Mouse (Mus musculus) 3134 (cell line): ENCODE data around the gene Actr5.

Source experiments
- DNase-seq: peaks from one replicate; pipeline ENCODE4 v3.0.0-alpha.2; 2011; ENCODE audit warnings: low spot score; ENCODE audit not compliant: insufficient read length; ENCODE audit errors: extremely low read depth

Actr5 gene

DNA sequence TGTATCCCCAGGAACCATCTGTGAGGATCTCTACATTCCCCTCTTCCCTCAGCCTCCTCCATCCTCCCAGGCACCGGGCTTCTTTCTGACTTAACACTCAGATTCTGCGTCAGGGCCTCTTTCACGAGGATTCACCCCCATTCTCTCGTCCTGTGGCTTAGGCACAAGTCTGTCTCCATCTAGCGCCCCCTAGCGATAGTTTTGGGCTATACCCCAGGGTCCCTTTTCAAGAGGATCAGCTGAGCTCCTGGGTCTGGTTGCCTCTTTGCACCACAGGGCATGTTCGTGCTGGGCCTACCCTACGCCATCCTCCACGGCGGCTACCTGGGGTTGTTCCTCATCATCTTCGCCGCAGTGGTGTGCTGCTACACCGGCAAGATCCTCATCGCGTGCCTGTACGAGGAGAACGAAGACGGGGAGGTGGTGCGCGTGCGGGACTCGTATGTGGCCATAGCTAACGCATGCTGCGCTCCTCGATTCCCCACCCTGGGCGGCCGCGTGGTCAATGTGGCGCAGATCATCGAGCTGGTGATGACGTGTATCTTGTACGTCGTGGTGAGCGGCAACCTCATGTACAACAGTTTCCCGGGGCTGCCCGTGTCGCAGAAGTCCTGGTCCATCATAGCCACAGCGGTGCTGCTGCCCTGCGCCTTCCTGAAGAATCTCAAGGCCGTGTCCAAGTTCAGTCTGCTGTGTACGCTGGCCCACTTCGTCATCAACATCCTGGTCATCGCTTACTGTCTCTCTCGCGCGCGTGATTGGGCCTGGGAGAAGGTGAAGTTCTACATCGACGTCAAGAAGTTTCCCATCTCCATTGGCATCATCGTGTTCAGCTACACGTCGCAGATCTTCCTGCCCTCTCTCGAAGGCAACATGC is 10.9 kb upstream of the Actr5 start:
- DNase-seq, result no peak

DNA sequence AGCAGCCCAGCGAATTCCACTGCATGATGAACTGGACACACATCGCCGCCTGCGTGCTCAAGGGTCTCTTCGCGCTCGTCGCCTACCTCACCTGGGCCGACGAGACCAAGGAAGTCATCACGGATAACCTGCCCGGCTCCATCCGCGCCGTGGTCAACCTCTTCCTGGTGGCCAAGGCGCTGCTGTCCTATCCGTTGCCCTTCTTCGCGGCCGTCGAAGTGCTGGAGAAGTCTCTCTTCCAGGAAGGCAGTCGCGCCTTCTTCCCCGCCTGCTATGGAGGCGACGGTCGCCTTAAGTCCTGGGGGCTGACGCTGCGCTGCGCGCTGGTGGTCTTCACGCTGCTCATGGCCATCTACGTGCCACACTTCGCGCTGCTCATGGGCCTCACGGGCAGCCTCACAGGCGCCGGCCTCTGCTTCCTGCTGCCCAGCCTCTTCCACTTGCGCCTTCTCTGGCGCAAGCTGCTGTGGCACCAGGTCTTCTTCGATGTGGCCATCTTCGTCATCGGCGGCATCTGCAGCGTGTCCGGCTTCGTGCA is 10.2 kb upstream of the Actr5 start:
- no peak for DNase-seq

DNA sequence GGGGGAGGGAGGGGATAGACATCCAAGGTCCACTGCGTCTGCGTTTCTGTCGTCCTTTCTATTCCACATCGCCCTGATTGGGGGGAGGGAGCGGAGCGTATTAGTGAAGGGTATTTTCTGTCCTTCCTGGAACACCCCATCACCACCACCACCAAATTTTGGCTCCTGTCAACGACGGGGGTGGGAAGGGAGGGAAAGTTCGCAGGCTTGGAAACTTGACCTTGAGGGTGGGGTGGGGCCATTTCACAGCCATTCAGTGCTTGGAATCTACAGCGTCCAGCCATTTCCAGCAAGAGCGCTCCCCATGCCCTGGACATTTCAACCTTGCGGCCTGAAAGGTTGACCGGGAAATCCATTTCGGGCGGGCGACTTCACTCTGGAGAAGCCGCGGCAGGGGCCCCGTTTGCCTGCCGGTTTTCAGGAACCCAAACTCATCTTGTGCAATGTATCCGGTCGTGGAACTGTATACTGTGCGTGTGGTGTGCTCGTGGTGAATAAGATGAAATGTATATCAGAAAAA is 9.5 kb upstream of the Actr5 start:
- DNase-seq, result no peak

DNA sequence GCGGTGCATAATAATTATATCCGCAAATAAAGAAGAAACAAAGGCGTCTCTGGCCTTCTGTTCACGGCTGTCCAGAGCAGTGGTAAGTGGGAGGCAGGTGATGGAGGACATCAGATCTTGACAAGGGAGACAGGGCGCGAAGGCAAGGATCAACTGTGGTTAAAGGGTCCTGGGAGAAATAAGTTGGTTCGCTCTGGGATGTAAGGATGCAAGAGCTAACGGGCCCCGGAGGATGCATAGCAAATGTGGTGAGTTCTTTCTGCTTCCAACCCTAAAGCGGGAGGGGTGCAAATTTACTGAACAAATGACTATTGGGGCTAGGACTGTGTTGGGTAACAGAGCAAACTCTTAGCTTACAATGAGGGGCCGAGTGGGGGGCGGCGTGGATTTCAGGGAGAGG is 9.0 kb upstream of the Actr5 start:
- DNase-seq, result no peak

DNA sequence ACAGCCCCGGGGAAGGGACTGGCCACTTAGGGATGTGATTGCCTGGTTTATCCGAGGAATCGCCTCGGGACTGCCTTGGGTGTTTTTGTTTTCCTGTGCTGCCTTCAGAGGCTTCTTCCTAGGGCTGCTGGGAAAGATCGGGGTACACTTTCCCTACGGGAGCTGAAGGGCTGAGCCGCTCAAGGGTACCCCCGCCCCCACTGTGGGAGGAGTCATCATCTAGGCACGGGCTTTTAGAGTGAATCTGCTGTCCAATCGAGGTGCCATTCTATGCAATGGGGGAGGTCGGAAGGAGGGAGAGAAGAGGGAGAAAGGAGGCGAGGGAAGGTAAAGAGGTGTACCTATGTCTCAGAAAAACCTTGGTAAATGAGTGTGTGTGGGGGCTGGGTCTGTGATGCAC is 8.4 kb upstream of the Actr5 start:
- no peak for DNase-seq

DNA sequence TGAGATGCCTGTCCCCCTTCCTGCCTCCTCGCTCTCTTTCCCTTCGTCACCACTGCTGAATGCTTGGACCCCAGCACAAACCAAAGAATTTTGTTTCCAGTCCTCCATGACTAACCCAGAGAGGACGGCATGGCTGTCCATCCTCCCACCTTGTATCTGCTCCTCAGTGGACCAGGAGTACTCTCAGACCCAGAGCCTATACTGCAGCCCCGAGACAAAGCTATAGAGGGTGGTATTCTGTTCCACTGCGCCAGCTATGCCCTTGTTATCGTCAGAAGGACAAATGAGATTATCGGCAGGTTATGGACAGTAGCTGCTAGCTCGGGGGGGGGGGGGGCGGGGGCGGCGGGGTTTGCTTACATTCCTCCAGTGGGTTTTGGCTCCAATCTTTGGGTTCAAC is 7.9 kb upstream of the Actr5 start:
- no peak for DNase-seq

DNA sequence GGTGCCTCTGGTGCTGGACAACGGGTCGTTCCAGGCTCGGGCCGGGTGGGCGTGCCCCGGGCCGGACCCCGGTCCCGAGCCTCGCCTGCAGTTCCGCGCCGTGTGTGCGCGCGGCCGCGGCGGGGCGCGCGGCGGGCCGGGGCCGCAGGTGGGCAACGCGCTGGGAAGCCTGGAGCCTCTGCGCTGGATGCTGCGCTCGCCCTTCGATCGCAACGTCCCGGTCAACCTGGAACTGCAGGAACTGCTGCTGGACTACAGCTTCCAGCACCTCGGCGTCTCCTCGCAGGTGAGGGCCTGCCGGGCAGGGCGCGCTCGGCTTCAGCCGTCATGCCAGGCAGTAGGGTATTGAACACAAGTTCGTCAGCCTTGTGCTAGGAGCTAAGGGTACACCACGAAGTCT is 543 bp downstream of the Actr5 start:
- DNase-seq, result peak; percentile 62

DNA sequence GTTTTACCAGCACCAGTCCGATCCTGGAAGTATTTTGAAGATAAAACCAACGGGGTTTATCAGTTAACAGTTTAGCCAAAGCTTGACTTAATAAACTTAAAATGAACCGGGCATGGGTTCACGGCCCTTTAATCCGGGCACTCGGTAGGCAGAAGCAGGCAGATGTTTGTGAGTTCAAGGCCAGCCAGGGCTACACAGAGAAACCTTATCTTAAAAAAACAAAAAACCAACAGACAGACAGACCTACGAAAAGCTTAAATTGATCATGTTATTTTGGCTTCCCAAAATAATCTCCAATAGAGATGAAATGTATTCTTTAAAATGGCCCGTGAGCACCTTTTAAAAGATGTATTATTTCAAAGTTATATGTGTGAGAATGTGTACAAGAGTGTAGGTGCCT is 1.0 kb downstream of the Actr5 start:
- no peak for DNase-seq

DNA sequence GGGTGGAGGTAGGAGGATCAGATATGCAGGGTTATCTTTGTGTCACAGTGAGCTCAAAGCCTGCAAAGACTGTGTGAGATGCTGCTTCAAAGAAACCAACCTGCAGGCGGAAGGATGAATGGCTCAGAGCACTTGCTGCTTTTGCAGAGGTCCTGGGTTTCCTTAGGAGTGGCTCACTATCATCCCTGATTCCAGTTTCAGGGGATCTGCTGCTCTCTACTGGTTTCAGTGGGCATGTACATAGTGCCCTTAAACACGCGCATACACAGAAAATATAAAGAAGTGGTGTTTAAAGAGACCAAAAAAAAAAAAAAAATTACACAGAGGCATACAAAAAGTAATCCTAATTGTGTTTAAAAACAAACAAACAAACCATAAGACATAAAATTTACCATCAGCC is 4.2 kb downstream of the Actr5 start:
- DNase-seq, result no peak

DNA sequence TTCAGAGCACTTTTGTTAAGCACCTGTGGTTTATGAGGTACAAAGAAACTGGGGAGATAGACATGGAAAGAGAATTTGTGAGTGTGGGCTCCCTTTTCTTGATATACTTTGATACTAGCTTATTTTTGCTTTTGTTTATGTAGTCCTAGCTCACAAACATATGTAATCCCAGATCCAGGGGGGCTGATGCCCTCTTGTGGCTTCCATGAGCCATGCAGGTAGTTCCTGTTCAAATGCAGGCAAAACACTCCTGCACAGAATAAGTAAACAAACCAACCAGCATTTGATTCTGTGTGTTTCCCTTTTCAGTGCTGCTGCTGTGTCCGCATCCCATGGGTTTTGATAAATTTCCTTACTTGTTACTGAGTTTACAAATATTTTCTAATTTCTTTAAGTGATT is 4.7 kb downstream of the Actr5 start:
- DNase-seq, result no peak

DNA sequence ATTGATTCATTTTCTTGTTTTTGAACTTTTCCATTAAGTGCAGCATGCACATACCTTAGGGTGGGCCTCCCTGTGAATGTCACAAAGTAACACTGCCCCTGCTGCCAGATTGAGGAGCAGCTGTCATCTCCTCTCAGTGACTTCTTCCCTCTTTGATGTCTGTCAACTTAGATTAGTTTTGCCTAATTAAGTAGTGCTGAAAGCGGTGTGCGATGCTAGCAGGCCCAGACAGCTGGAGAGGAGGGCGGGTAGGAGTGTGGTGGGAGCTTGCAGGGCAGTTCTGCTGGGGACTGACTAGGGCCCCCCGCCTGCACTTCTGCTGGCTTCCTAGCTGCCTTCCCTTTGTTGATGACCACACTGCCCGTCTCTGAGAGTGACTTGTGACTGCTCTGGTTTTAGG is 7.2 kb downstream of the Actr5 start:
- no peak for DNase-seq

DNA sequence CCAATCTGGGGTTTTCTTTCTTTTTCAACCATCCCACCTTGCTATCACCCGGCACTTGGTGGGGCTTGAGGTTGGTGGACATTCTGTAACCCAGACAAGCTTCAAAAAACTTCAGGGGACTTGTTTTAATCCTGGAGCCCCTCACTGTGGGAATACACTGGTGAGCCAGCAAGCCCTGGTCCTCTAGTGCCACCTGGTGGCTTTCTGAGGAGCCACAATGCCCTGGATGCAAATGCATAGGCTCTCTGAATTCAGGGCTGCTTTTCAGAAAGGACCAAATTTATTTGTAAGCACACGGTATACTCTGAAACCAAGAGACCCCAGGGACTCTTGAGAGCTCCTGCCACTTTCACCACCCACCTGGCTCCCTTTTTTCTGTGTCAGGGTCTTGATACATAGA is 17.2 kb downstream of the Actr5 start:
- no peak for DNase-seq

DNA sequence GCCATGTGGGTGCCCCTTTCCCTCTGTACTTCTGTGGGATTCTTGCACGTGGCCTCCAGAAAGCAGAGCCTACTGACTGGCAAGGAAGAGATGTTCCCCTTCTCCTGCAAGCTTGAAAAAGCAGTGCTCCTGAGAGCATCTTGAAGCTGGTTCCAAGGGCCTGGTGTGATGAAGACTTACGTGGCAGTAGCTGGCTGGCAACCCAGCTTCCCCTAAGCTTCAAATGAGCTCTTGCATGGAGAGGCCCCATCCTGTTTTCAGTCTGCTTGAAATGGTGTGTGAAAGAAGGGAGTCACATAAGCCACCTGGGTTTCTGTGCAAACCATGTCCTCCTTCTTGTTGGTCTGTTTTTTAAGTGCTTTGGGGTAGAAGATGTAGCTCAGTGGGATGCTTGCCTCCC is 17.9 kb downstream of the Actr5 start:
- no peak for DNase-seq

DNA sequence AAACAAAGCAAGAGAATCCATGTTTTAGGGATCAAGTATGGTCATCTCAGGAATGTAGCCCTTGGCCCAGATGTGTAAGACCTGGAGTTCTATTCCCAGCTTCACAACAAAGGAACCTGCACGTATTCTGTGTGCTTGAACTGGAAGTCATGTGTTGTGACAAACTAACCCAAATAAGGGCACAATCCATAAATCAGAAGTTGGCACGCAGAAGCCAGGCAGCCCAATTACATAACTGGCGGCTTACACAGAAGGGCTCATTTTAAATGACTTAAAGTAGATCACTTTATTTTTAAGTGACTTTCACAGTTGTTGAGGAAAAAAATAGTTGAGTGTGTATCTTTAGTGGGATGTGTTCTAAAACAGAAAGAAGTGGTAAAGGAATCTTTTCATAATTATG is 19.1 kb downstream of the Actr5 start:
- DNase-seq, result no peak

DNA sequence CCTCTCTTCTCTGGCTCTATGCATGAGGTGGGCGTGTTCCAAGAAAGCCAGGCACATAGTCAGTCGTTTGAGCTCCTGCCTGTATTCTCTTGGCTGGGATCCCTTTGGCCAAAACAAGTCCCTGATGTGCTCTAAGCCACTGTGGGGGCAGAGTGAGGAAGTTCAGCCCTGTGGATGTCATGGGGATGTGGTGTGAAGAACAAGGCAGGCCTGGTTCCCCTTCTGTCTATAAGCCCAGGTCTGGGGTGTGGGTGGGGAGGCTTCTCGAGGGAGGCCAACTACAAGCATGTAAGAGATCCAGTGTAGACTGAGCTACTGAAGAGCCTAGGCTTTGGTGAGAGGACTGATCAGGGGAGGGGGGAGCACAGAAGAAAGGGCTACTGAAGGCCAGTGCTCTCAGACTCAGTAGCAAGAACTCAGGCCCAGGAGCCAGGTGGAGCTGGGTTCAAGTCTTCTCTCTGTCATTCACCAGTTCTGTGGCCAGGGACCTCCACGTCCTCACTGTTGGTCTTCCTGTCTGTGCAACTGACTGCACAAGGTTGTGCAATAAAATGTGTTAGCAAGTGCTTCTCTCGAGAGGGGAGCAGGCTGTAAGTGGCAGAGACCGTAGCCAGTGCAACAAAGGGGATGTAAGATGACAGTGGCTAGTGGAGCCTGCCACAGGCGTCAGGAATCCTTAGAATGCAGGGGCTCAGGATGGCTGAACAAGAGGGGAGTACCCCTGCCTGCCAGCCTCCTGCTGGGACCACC is 26.6 kb downstream of the Actr5 start:
- DNase-seq, result no peak

DNA sequence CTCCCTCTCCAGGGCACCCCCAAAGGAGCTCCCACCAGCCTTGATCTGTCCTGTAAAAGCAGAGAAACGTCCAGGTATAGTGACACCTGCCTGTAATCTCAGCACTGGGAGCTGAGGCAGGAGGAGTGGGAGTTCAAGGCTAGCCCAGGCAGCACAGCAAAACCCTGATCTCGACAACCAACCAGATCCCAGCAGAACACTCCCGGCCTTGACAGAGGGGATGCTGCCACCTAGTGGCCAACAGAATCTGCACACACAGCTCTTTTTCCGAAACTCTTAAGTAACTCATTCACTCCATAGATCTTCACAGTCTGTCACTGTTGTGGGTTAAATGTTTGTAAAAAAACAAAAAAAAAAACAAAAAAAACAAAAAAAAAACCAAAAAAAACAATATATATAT is 28.3 kb downstream of the Actr5 start:
- peak; percentile 47 for DNase-seq

DNA sequence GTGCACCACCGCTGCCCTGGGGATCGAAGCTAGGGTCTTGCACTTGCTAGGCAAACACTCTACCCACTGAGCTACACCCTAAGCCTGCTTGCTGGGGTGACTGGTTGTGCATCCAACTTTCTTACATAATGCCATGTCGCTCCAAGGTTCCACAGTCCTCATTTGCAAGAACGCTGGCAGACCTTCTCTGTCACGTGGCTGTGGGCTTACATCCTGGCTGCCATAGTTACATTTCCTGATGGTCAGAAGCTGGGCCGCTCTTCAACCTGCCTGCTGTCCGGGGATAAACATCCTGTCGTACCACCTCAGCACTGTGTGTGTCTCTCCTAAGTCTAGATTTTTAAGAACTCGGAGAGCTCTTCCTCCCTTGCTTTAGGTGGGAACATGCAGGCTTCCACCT is 30.0 kb downstream of the Actr5 start:
- no peak for DNase-seq

DNA sequence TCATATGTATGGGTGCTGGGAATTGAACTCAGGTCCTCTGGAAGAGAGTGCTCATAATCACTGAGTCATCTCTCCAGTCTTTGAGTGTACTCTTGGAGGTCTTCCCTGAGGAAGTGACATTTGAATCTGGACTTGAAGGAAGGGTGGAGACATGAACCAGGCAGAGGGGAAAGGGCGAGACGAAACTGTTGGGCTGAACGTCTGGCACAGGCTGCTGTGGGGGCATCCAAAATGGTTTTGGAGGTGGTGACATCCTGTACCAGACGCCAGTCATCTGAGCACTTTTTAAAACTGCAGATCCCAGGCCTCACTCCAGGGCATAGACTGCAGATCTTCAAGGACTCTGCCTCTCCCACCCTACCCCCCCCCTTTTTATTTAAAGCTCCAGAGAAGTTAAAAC is 31.1 kb downstream of the Actr5 start:
- DNase-seq, result no peak

DNA sequence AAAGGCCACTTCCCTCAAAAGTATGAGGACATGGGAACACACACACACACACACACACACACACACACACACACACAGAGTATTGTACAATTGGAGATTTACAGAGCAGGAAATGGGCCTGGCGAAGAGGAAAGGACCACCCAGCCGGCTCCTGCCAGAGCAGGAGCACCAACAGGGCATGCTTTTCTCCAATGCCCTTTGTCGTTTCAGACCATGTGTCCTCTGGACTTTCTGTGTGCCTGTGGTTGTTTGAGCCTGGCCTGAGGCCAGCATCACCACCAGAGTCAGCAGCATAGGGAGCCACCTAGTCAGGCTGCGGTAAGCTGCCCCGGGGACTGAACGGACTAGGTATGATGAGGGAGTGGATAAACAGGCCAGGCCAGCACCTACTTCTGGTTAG is 34.1 kb downstream of the Actr5 start:
- DNase-seq, result no peak

DNA sequence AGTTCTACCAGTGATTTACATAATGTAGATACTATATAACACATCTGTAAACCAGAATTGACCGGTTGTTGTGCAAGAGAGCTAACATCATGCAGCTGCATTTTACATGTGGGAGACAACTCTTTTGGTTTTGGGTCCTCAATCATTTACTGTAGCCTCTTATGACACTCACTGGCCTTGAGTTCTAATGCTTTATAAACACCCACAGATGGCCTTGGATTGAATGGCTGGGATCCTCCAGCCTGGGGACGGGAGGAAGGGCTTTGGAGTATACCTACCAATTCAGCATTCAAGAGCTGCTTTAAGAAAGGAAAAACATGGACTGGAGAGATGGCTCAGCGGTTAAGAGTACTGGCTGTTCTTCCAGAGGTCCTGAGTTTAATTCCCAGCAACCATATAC is 34.7 kb downstream of the Actr5 start:
- DNase-seq, result no peak

DNA sequence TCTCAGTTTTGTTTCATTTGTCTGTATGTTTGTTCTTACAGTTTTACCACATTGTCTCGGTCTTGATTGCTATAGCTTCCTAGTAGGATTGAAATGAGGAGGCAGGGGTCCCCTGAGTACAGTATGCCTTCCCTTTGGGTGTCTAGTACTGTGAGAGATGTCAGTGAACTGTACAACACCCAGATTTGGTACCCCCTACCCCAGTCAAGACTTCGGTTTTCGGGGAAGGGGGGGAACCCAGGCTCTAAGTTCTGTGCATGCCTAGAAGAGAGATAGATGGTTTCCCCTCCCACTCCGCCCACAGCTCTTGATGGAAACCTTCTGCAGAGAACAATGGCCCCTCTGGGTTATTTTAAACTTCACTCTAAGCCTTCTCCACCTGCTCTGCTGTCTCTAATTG is 40.4 kb downstream of the Actr5 start, which contains the start of gene Ppp1r16b:
TSS of gene Ppp1r16b (plus strand) at position 301 of the 400 bp plus-strand sequence.
- no peak for DNase-seq
